Mouse (Mus musculus): Measurements from ENCODE around the gene Myh10. TPM values are rescaled to one million over a fixed set of nuclear protein-coding genes. Genes with fewer than 3 reads are reported as not detected.
"Not testable (repeated sequence)": the region's sequence is repeated elsewhere in the genome, so short reads cannot be mapped to it uniquely, and the experiment has no call there.

The Myh10 gene
- polyA plus RNA-seq, 1 experiment = 20.9 TPM

DNA sequence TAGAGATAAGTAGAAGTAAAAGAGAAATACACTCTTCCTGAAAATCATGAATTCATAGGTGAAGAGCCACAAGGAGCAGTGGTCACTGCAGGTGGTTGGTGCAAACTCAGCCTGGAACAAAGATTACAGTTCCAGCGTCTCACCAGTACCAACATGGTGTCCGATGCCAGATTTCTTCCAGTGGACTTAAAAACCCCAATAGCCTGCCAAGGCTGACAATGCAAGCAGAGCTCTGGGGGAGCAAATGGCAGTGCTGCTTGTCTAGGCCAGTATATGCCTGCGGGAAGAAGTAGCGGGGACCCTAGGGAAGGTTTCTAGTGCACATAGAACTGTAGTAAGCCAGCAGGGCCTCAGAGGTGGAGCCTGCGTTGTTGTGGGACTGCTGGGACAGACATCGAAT is 40.7 kb downstream of the Myh10 start:
- Histone ChIP-seq H3K4me2 (ENCODE audit: low read depth) (no peak overlapping the region), H3K4me3 (no peak overlapping the region), H3K36me3 (ENCODE audit: control insufficient read depth, insufficient read depth) (no peaks in the 10 kb centered on the region), H3K27me3 (ENCODE audit: control insufficient read depth, insufficient read depth, insufficient read length) (no peaks in the 10 kb centered on the region), H3ac (ENCODE audit: control insufficient read depth, insufficient read length) (no peak overlapping the region), H3K79me2 (ENCODE audit: control insufficient read depth, insufficient read depth) (peaks cover 5% of the 10 kb centered on the region)
- TF ChIP-seq REST (IDR thresholded peaks at IDR 0.05; ENCODE audit: insufficient read depth, insufficient read length) (no peak), TCF3 (IDR thresholded peaks at IDR 0.05; ENCODE audit: insufficient read length, low read depth) (no peak)

DNA sequence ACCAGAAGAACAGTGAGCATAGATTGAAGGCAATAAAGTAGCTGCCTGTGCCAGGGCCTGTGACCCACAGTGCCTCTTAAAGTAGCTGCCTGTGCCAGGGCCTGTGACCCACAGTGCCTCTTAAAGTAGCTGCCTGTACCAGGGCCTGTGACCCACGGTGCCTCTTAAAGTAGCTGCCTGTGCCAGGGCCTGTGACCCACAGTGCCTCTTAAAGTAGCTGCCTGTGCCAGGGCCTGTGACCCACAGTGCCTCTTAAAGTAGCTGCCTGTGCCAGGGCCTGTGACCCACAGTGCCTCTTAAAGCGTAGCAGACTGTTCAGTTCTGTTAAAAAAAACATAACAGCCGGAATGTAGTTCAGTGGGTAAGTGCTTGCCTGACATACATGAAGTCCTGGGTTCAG is 42.0 kb downstream of the Myh10 start:
- H3K79me2 ChIP-seq (ENCODE audit: control insufficient read depth, insufficient read depth); H3K27me3 ChIP-seq (ENCODE audit: control insufficient read depth, insufficient read depth, insufficient read length); H3K4me3 ChIP-seq; H3K36me3 ChIP-seq (ENCODE audit: control insufficient read depth, insufficient read depth); H3ac ChIP-seq (ENCODE audit: control insufficient read depth, insufficient read length); H3K4me2 ChIP-seq (ENCODE audit: low read depth): not testable (repeated sequence)

DNA sequence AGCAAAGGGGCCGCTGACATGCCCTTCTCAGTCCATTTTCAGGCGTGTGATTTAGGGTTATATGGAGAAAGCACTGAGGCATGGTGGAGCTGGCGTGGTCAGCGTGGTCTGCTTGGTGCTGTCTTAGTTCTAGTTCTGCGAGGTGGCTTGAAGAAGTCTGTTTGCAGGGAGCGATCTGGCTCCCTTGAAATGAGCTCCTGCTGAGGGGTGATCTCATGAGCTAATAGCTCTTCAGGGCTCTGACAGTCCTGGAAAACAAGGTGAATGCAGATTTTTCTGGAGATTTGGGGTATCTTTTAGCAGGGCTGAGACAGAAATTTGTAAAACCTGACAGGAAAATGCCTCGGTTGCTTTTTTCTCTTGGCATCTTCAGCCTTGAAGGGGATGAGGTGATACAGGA is 48.1 kb downstream of the Myh10 start:
- peaks cover 4% of the 10 kb centered on the region for H3K36me3 ChIP-seq (ENCODE audit: control insufficient read depth, insufficient read depth)
- no peak for TF ChIP-seq MAX (IDR thresholded peaks at IDR 0.05; ENCODE audit: low read depth)
- no peak for TF ChIP-seq MYOG (IDR thresholded peaks at IDR 0.05; ENCODE audit: control insufficient read depth in 1 of 3, insufficient read depth in 1 of 3, insufficient read length in 2 of 3, low read depth in 2 of 3)
- no peak for TF ChIP-seq TCF3 (IDR thresholded peaks at IDR 0.05; ENCODE audit: insufficient read length, low read depth)
- TF ChIP-seq TCF12 (IDR thresholded peaks at IDR 0.05; ENCODE audit: insufficient read depth, poor library complexity, severe bottlenecking) = no peak
- TF ChIP-seq SRF (IDR thresholded peaks at IDR 0.05; ENCODE audit: control insufficient read depth, insufficient read length, low read depth) = no peak
- no peak for TF ChIP-seq POLR2AphosphoS2 (IDR thresholded peaks at IDR 0.05; ENCODE audit: insufficient read length, low read depth)
- TF ChIP-seq REST (IDR thresholded peaks at IDR 0.05; ENCODE audit: insufficient read depth, insufficient read length) = no peak
- no peak for TF ChIP-seq POLR2A (IDR thresholded peaks at IDR 0.05; ENCODE audit: insufficient read length, low read depth)
- TF ChIP-seq MYOD1 (IDR thresholded peaks at IDR 0.05; ENCODE audit: control insufficient read depth in 1 of 3, insufficient read length in 2 of 3, low read depth in 2 of 3) = no peak
- TF ChIP-seq E2F4 (IDR thresholded peaks at IDR 0.05; ENCODE audit: insufficient read depth) = no peak
- TF ChIP-seq CEBPB (IDR thresholded peaks at IDR 0.05; ENCODE audit: insufficient read depth, poor library complexity, severe bottlenecking) = no peak
- TF ChIP-seq USF1 (IDR thresholded peaks at IDR 0.05; ENCODE audit: low read depth) = no peak
- no peak overlapping the region for H3K4me3 ChIP-seq
- no peaks in the 10 kb centered on the region for H3K27me3 ChIP-seq (ENCODE audit: control insufficient read depth, insufficient read depth, insufficient read length)
- no peak overlapping the region for H3K4me2 ChIP-seq (ENCODE audit: low read depth)
- no peaks in the 10 kb centered on the region for H3K79me2 ChIP-seq (ENCODE audit: control insufficient read depth, insufficient read depth)
- no peak overlapping the region for H3ac ChIP-seq (ENCODE audit: control insufficient read depth, insufficient read length)

DNA sequence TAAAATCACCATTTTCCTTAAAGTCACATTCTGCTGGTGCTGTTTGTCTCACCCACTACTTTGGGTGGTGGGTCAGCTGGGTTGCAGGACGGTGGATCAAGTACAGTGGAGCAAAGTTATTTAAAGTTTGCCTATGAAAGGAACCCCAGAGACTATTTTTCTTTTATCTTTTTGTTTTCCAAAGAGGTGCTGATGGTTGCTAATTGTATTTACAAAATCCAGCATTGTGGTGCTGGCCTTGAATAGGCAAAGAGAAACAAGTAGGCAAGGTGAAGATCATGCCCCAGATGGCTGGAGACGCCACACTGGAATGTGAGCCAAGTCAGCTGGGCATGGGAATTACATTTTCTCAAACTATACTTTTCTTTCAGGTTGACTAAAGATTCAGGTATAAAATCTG is 51.3 kb downstream of the Myh10 start:
- H3K79me2 ChIP-seq (ENCODE audit: control insufficient read depth, insufficient read depth) = no peaks in the 10 kb centered on the region
- no peaks in the 10 kb centered on the region for H3K27me3 ChIP-seq (ENCODE audit: control insufficient read depth, insufficient read depth, insufficient read length)
- H3K36me3 ChIP-seq (ENCODE audit: control insufficient read depth, insufficient read depth) = peaks cover 15% of the 10 kb centered on the region
- H3ac ChIP-seq (ENCODE audit: control insufficient read depth, insufficient read length) = no peak overlapping the region
- no peak overlapping the region for H3K4me3 ChIP-seq
- no peak overlapping the region for H3K4me2 ChIP-seq (ENCODE audit: low read depth)
- TF ChIP-seq CEBPB (IDR thresholded peaks at IDR 0.05; ENCODE audit: insufficient read depth, poor library complexity, severe bottlenecking) (no peak), MAX (IDR thresholded peaks at IDR 0.05; ENCODE audit: low read depth) (no peak), REST (IDR thresholded peaks at IDR 0.05; ENCODE audit: insufficient read depth, insufficient read length) (no peak), MYOD1 (IDR thresholded peaks at IDR 0.05; ENCODE audit: control insufficient read depth in 1 of 3, insufficient read length in 2 of 3, low read depth in 2 of 3) (no peak)

DNA sequence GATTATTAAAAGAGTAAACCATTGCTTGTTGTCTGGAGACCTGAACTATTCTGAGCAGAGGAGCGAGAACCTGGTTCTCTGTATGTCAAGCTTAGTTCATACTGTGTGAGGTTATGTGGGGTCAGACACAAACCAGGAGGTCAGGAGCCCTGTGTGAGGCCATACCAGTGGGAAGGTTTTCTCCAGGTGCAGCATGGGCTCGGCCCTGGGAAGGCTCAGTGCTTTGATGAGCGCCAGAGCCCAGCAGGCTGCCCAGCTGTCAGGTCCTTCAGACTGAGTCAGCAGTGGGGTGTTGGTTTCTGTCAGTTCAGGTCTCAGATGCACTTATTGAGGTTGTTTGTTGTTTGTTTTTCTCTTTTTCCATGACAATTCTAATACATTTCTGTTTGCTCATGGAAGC is 52.8 kb downstream of the Myh10 start:
- Histone ChIP-seq H3K36me3 (ENCODE audit: control insufficient read depth, insufficient read depth) (peaks cover 15% of the 10 kb centered on the region), H3K79me2 (ENCODE audit: control insufficient read depth, insufficient read depth) (no peaks in the 10 kb centered on the region)
- TF ChIP-seq E2F4 (IDR thresholded peaks at IDR 0.05; ENCODE audit: insufficient read depth) (no peak), SRF (IDR thresholded peaks at IDR 0.05; ENCODE audit: control insufficient read depth, insufficient read length, low read depth) (no peak), MAX (IDR thresholded peaks at IDR 0.05; ENCODE audit: low read depth) (no peak), MYOG (IDR thresholded peaks at IDR 0.05; ENCODE audit: control insufficient read depth in 1 of 3, insufficient read depth in 1 of 3, insufficient read length in 2 of 3, low read depth in 2 of 3) (peak in 2 of 3 experiments; percentile 9 to 46), USF1 (IDR thresholded peaks at IDR 0.05; ENCODE audit: low read depth) (no peak), REST (IDR thresholded peaks at IDR 0.05; ENCODE audit: insufficient read depth, insufficient read length) (no peak), POLR2A (IDR thresholded peaks at IDR 0.05; ENCODE audit: insufficient read length, low read depth) (no peak), MYOD1 (IDR thresholded peaks at IDR 0.05; ENCODE audit: control insufficient read depth in 1 of 3, insufficient read length in 2 of 3, low read depth in 2 of 3) (peak in 1 of 3 experiments; percentile 40), TCF12 (IDR thresholded peaks at IDR 0.05; ENCODE audit: insufficient read depth, poor library complexity, severe bottlenecking) (no peak), TCF3 (IDR thresholded peaks at IDR 0.05; ENCODE audit: insufficient read length, low read depth) (no peak), CEBPB (IDR thresholded peaks at IDR 0.05; ENCODE audit: insufficient read depth, poor library complexity, severe bottlenecking) (no peak), POLR2AphosphoS2 (IDR thresholded peaks at IDR 0.05; ENCODE audit: insufficient read length, low read depth) (no peak)

More for the DNA sequence above, 52.8 kb downstream of the Myh10 start:
- no peak overlapping the region for H3K4me3 ChIP-seq
- H3K4me2 ChIP-seq (ENCODE audit: low read depth) = no peak overlapping the region
- H3K27me3 ChIP-seq (ENCODE audit: control insufficient read depth, insufficient read depth, insufficient read length) = no peaks in the 10 kb centered on the region
- H3ac ChIP-seq (ENCODE audit: control insufficient read depth, insufficient read length) = no peak overlapping the region

All from myocyte (in vitro differentiated cells).